Mouse (Mus musculus) heart, adult 18-20 months (tissue): Measurements from ENCODE around the gene Abhd12b. TPM values are rescaled to one million over a fixed set of nuclear protein-coding genes. Genes with fewer than 3 reads are reported as not detected.

Experiments
- DNase-seq, 2 experiments: peaks; one replicate each; pipeline ENCODE4 v3.0.0; 2021 to 2022; ENCODE audit warnings: mixed read lengths in 1 of 2
- long read RNA-seq, 2 experiments: library from polyadenylated mRNA; stranded (forward); transcript quantifications; one replicate each; pipeline ENCODE4 v2.0.0; 2021
- total RNA-seq, 2 experiments: library from RNA; stranded (reverse); gene quantifications; 2 replicates each; pipeline ENCODE4 v1.2.3; 2021

Gene Abhd12b
- total RNA-seq = not detected
- long read RNA-seq, experiment 1 = 0 reads
- long read RNA-seq, experiment 2 = 0 reads

- DNase-seq = no peak
These were observed at the start of gene Abhd12b for GRCm38 (mm10) chr12:70153842-70154241. Gene Abhd12b, plus strand, starts transcription at chr12:70154142.

GRCm38 (mm10) chr12:70104199-70104598, 49.7 kb upstream of the Abhd12b start:
- DNase-seq = no peak

GRCm38 (mm10) chr12:70104776-70105420, 49.0 kb upstream of the Abhd12b start:
- DNase-seq = no peak

- DNase-seq = no peak
These were observed 48.1 kb upstream of the Abhd12b start for GRCm38 (mm10) chr12:70105885-70106284.

GRCm38 (mm10) chr12:70106508-70106907, 47.4 kb upstream of the Abhd12b start:
- DNase-seq = peak in 1 of 2 experiments; percentile 31

- no peak for DNase-seq
These were observed 45.8 kb upstream of the Abhd12b start for GRCm38 (mm10) chr12:70108104-70108503.

- DNase-seq = peak in 1 of 2 experiments; percentile 40
These were observed 44.0 kb upstream of the Abhd12b start for GRCm38 (mm10) chr12:70109921-70110320.

- peak in 1 of 2 experiments; percentile 33 for DNase-seq
These were observed 43.4 kb upstream of the Abhd12b start for GRCm38 (mm10) chr12:70110375-70111116.

GRCm38 (mm10) chr12:70111117-70111366, 42.9 kb upstream of the Abhd12b start:
- DNase-seq = no peak

- peak; percentile 82 to 89 for DNase-seq
These were observed 42.4 kb upstream of the Abhd12b start for GRCm38 (mm10) chr12:70111367-70112089.

GRCm38 (mm10) chr12:70112090-70112383, 41.9 kb upstream of the Abhd12b start:
- no peak for DNase-seq

GRCm38 (mm10) chr12:70113351-70113750, 40.6 kb upstream of the Abhd12b start, which contains the start of gene Nin:
Gene Nin, minus strand, starts transcription at chr12:70113717.
- no peak for DNase-seq

GRCm38 (mm10) chr12:70117146-70117545, 36.8 kb upstream of the Abhd12b start:
- no peak for DNase-seq

GRCm38 (mm10) chr12:70118721-70119345, 35.1 kb upstream of the Abhd12b start:
- no peak for DNase-seq

GRCm38 (mm10) chr12:70119552-70119951, 34.4 kb upstream of the Abhd12b start:
- DNase-seq = no peak

- DNase-seq = no peak
These were observed 27.3 kb upstream of the Abhd12b start for GRCm38 (mm10) chr12:70126626-70127025.

- DNase-seq = no peak
These were observed 24.8 kb upstream of the Abhd12b start for GRCm38 (mm10) chr12:70129105-70129504.

- no peak for DNase-seq
These were observed 22.8 kb upstream of the Abhd12b start for GRCm38 (mm10) chr12:70131042-70131675.

GRCm38 (mm10) chr12:70134627-70135235, 19.2 kb upstream of the Abhd12b start:
- no peak for DNase-seq

GRCm38 (mm10) chr12:70136185-70136756, 17.7 kb upstream of the Abhd12b start:
- peak in 1 of 2 experiments; percentile 27 for DNase-seq

GRCm38 (mm10) chr12:70137095-70137494, 16.8 kb upstream of the Abhd12b start:
- no peak for DNase-seq

GRCm38 (mm10) chr12:70137626-70138025, 16.3 kb upstream of the Abhd12b start:
- no peak for DNase-seq
